Mouse (Mus musculus) heart, embryonic 12.5 days (tissue): Measurements from ENCODE around the gene Fzd10. TPM values are rescaled to one million over a fixed set of nuclear protein-coding genes. Genes with fewer than 3 reads are reported as not detected.

Experiments used
- ATAC-seq: fragments of 200-750 bp; cut with Nextera tagmentation; 2 replicates; pipeline ENCODE4 v1.8.0; 2017; ENCODE audit warnings: moderate TSS enrichment, moderate library complexity; ENCODE audit not compliant: insufficient number of reproducible peaks, low FRiP score
- H3K27ac ChIP-seq: fragments of 300-500 bp; sonication (generic); 2 replicates; pipeline ENCODE4 v1.5.1; 2016; ENCODE audit warnings: mild to moderate bottlenecking, moderate library complexity; ENCODE audit not compliant: poor library complexity, severe bottlenecking
- H3K27me3 ChIP-seq: fragments of 300-500 bp; sonication (generic); replicated peaks from 2 replicates; pipeline ENCODE4 v1.6.1; 2016; ENCODE audit warnings: mild to moderate bottlenecking, moderate library complexity
- H3K36me3 ChIP-seq: fragments of 300-500 bp; sonication (generic); 2 replicates; pipeline ENCODE4 v1.6.1; 2016; ENCODE audit warnings: mild to moderate bottlenecking, moderate library complexity
- H3K4me1 ChIP-seq: fragments of 300-500 bp; sonication (generic); replicated peaks from 2 replicates; pipeline ENCODE4 v1.6.1; 2016; ENCODE audit warnings: mild to moderate bottlenecking
- H3K4me2 ChIP-seq: fragments of 300-500 bp; sonication (generic); 2 replicates; pipeline ENCODE4 v1.6.1; 2016; ENCODE audit warnings: mild to moderate bottlenecking, moderate library complexity
- H3K4me3 ChIP-seq: fragments of 300-500 bp; sonication (generic); 2 replicates; pipeline ENCODE4 v1.5.1; 2016; ENCODE audit warnings: mild to moderate bottlenecking
- H3K9ac ChIP-seq: fragments of 300-500 bp; sonication (generic); 2 replicates; pipeline ENCODE4 v1.6.1; 2016; ENCODE audit warnings: mild to moderate bottlenecking, moderate library complexity
- H3K9me3 ChIP-seq: fragments of 300-500 bp; sonication (generic); replicated peaks from 2 replicates; pipeline ENCODE4 v1.6.1; 2016; ENCODE audit warnings: mild to moderate bottlenecking, moderate library complexity
- WGBS: fragments of 180-500 bp; shearing (Covaris S2); methylation state at CpG from one replicate; pipeline ENCODE4 v1.1.7; 2016; 5-methylcytosine and 5-hydroxymethylcytosine counted together
- polyA plus RNA-seq: library from polyadenylated mRNA; unstranded; fragments of >200 nt; fragmentation: Nextera tagmentation; extraction: Ambion mirVana; gene quantifications from 2 replicates; pipeline ENCODE4 v1.2.1, GENCODE M21; 2016

Gene Fzd10
- polyA plus RNA-seq, 1 experiment from 2014 or later = 0.50 TPM

- 0 out of 2 replicates have a peak, but pooled peaks cover 6% of the 10 kb centered on the region for H3K27me3 ChIP-seq
- H3K4me3 ChIP-seq = no peak overlapping the region
- H3K27ac ChIP-seq = no peak overlapping the region
- H3K4me1 ChIP-seq = 0 out of 2 replicates have a peak, but pooled peaks cover 5% of the 10 kb centered on the region
- 0 out of 2 replicates have a peak, but pooled peaks cover 5% of the 10 kb centered on the region for H3K9me3 ChIP-seq
- no peak for ATAC-seq
- no peak overlapping the region for H3K9ac ChIP-seq
- 25% methylated on average over 9 of the region's 9 CpGs for WGBS
- no peaks in the 10 kb centered on the region for H3K36me3 ChIP-seq
- H3K4me2 ChIP-seq = no peak overlapping the region
Observed at GRCm38 (mm10) chr5:128579047-128579650, 21.5 kb upstream of the Fzd10 start.

GRCm38 (mm10) chr5:128580931-128581330 lies 19.7 kb upstream of the Fzd10 start:
- H3K36me3 ChIP-seq = no peaks in the 10 kb centered on the region
- no peak overlapping the region for H3K4me3 ChIP-seq
- 0 out of 2 replicates have a peak, but pooled peaks cover 5% of the 10 kb centered on the region for H3K4me1 ChIP-seq
- 55% methylated on average over 4 of the region's 4 CpGs for WGBS
- no peaks in the 10 kb centered on the region for H3K9me3 ChIP-seq
- no peak overlapping the region for H3K4me2 ChIP-seq
- no peak for ATAC-seq
- H3K27me3 ChIP-seq = 0 out of 2 replicates have a peak, but pooled peaks cover 6% of the 10 kb centered on the region
- H3K9ac ChIP-seq = no peak overlapping the region
- H3K27ac ChIP-seq = no peak overlapping the region

GRCm38 (mm10) chr5:128581516-128581921 lies 19.1 kb upstream of the Fzd10 start:
- no peak overlapping the region for H3K4me3 ChIP-seq
- H3K9me3 ChIP-seq = no peaks in the 10 kb centered on the region
- no peak overlapping the region for H3K27ac ChIP-seq
- ATAC-seq = no peak
- H3K4me2 ChIP-seq = no peak overlapping the region
- H3K4me1 ChIP-seq = 0 out of 2 replicates have a peak, but pooled peaks cover 5% of the 10 kb centered on the region
- H3K9ac ChIP-seq = no peak overlapping the region
- H3K27me3 ChIP-seq = 0 out of 2 replicates have a peak, but pooled peaks cover 6% of the 10 kb centered on the region
- 33% methylated on average over 8 of the region's 8 CpGs for WGBS
- H3K36me3 ChIP-seq = no peaks in the 10 kb centered on the region

GRCm38 (mm10) chr5:128589231-128589630 lies 11.4 kb upstream of the Fzd10 start:
- Histone ChIP-seq H3K4me3 (no peak overlapping the region), H3K27me3 (peaks cover 3% of the 10 kb centered on the region), H3K9me3 (no peaks in the 10 kb centered on the region), H3K27ac (no peak overlapping the region), H3K4me2 (no peak overlapping the region), H3K36me3 (no peaks in the 10 kb centered on the region), H3K4me1 (no peaks in the 10 kb centered on the region), H3K9ac (no peak overlapping the region)
- 58% methylated on average over 1 of the region's 1 CpGs for WGBS
- ATAC-seq = no peak

- 82% methylated on average over 13 of the region's 13 CpGs for WGBS
- H3K27me3 ChIP-seq = peaks cover 33% of the 10 kb centered on the region
- ATAC-seq = no peak
Observed at GRCm38 (mm10) chr5:128593446-128593845, 7.2 kb upstream of the Fzd10 start.

GRCm38 (mm10) chr5:128596813-128597212 lies 3.8 kb upstream of the Fzd10 start:
- no peaks in the 10 kb centered on the region for H3K36me3 ChIP-seq
- 2% methylated on average over 20 of the region's 20 CpGs for WGBS
- H3K4me2 ChIP-seq = peak overlapping the region; percentile 66
- peak overlapping the region; percentile 20; the same call in 1 of the 2 replicates for H3K9ac ChIP-seq
- H3K27me3 ChIP-seq = peaks cover 60% of the 10 kb centered on the region
- H3K4me3 ChIP-seq = peak overlapping the region; percentile 31
- no peaks in the 10 kb centered on the region for H3K9me3 ChIP-seq
- no peak overlapping the region for H3K27ac ChIP-seq
- peaks cover 33% of the 10 kb centered on the region for H3K4me1 ChIP-seq
- no peak for ATAC-seq

More at GRCm38 (mm10) chr5:128593446-128593845, 7.2 kb upstream of the Fzd10 start:
- Histone ChIP-seq H3K4me2 (no peak overlapping the region), H3K4me3 (no peak overlapping the region), H3K9ac (no peak overlapping the region), H3K4me1 (0 out of 2 replicates have a peak, but pooled peaks cover 6% of the 10 kb centered on the region), H3K36me3 (no peaks in the 10 kb centered on the region), H3K9me3 (no peaks in the 10 kb centered on the region), H3K27ac (no peak overlapping the region)

GRCm38 (mm10) chr5:128597381-128597780 lies 3.3 kb upstream of the Fzd10 start:
- Histone ChIP-seq H3K9ac (no peak overlapping the region), H3K36me3 (no peaks in the 10 kb centered on the region), H3K4me1 (peaks cover 37% of the 10 kb centered on the region), H3K27me3 (peaks cover 66% of the 10 kb centered on the region), H3K9me3 (no peaks in the 10 kb centered on the region), H3K27ac (no peak overlapping the region), H3K4me3 (no peak overlapping the region), H3K4me2 (peak overlapping the region; percentile 66; the same call in 1 of the 2 replicates)
- 23% methylated on average over 4 of the region's 4 CpGs for WGBS
- ATAC-seq = no peak

- Histone ChIP-seq H3K4me1 (peaks cover 37% of the 10 kb centered on the region), H3K27ac (no peak overlapping the region), H3K36me3 (no peaks in the 10 kb centered on the region), H3K4me3 (peak overlapping the region; percentile 11; the same call in 1 of the 2 replicates), H3K9ac (no peak overlapping the region), H3K27me3 (peaks cover 75% of the 10 kb centered on the region), H3K9me3 (no peaks in the 10 kb centered on the region), H3K4me2 (0 out of 2 replicates have a peak overlapping the region, but pooled peaks have one; percentile 21)
- WGBS = under 1% methylated on average over 10 of the region's 10 CpGs
- ATAC-seq = no peak
Observed at GRCm38 (mm10) chr5:128598191-128598720, 2.4 kb upstream of the Fzd10 start.

GRCm38 (mm10) chr5:128598760-128599364 lies 1.8 kb upstream of the Fzd10 start:
- WGBS = under 1% methylated on average over 20 of the region's 20 CpGs
- Histone ChIP-seq H3K4me2 (peak overlapping the region; percentile 100), H3K27ac (no peak overlapping the region), H3K4me3 (peak overlapping the region; percentile 83), H3K36me3 (no peaks in the 10 kb centered on the region), H3K4me1 (peaks cover 37% of the 10 kb centered on the region), H3K27me3 (peaks cover 81% of the 10 kb centered on the region), H3K9ac (no peak overlapping the region), H3K9me3 (no peaks in the 10 kb centered on the region)
- ATAC-seq = no peak

- H3K36me3 ChIP-seq = no peaks in the 10 kb centered on the region
- peaks cover 37% of the 10 kb centered on the region for H3K4me1 ChIP-seq
- H3K27me3 ChIP-seq = peaks cover 81% of the 10 kb centered on the region
- H3K4me2 ChIP-seq = peak overlapping the region; percentile 100
- no peak for ATAC-seq
- H3K9me3 ChIP-seq = no peaks in the 10 kb centered on the region
- H3K4me3 ChIP-seq = peak overlapping the region; percentile 83
- WGBS = under 1% methylated on average over 28 of the region's 28 CpGs
- H3K9ac ChIP-seq = no peak overlapping the region
- H3K27ac ChIP-seq = no peak overlapping the region
Observed at GRCm38 (mm10) chr5:128599365-128600071, 1.1 kb upstream of the Fzd10 start.
